Mouse (Mus musculus): ENCODE measurements at regions not wholly inside any gene's neighbourhood (a gene's known extent, or its start where the extent isn't known, plus 50 kb on each side); places are given as distances from the start of the nearest gene placed in this dataset.

DNA sequence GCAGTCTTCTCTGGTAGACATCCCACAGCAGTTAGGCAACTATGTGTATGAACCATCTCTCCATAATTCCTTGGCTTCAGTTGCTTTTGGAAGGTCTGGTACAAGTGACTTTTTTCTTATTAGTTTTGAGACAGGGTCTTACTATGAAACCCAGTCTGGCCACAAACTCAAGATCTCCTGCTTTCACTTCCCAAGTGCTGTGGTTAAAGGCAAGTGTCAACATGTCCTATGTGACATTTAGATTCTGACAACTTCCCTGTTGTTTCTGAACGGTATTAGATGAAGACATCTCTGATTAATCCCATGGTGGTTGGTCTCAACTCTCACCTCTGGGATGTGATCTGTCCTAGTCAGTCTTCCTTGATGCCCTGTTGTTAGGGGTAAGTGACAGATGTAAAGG is 88.4 kb upstream of the Fbxo33 start:
- no peak for DNase-seq (ENCODE audit: low spot score)

GRCm38 (mm10) chr12:59304522-59304921 is 85.0 kb upstream of the Fbxo33 start:
- DNase-seq (ENCODE audit: low spot score): no peak

All from retina, embryonic 14.5 days (tissue).